Mouse (Mus musculus): Measurements from ENCODE around the gene Sectm1b. TPM values are rescaled to one million over a fixed set of nuclear protein-coding genes. Genes with fewer than 3 reads are reported as not detected.
"Not testable (repeated sequence)": the region's sequence is repeated elsewhere in the genome, so short reads cannot be mapped to it uniquely, and the experiment has no call there.

Gene Sectm1b
- polyA plus RNA-seq, 1 experiment from 2014 or later, result 1.5 TPM

DNA sequence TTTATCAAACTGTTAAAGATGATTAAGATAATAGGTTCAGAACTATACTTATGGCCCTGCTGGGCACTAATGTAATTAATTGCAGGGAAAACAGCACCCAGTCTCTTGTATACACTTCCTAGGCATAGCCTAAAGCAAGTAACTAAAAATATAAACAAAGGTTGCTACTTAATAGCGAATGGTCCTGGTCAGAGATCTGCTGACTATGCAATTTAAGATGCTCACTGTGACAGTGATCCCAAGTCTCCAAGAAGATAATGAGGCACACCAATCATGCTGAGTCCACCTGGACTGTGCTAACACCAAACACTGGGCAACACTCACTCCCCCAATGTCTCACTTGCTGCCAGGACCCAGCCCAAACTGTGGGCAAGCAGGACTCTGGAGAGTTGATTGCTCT is 13.5 kb downstream of the Sectm1b start:
- no peak overlapping the region for H3K4me2 ChIP-seq (ENCODE audit: low read length)

DNA sequence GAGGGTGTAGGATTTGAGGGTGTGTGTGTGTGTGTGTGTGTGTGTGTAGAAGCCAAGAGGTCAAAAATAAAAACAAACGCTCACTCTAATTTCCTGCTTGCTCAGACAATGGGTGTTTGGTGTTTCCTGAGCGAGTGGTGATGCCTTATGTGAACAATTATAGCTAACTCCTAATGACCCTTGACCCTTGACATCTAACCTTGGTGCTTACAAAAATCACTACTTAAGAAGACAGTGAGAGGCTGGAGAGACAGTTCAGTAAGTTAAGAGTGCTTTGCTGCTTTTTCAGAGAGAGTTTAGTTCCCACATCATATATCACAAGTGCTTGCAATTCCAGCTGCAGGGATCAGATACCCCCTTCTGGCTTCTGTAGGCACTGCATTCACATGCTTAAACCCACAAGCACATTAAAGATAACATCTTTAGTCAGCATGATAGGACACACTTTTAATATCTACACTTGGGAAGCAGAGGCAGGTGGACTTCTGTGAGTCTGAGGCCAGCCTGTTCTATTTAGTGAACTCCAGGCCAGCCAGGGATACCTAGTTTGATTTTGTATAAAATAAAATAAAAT is 15.5 kb downstream of the Sectm1b start:
- Histone ChIP-seq H3K9me3 (ENCODE audit: control insufficient read depth, low read length) (no peaks in the 10 kb centered on the region), H3K36me3 (ENCODE audit: control insufficient read depth, insufficient read depth, low read length) (no peaks in the 10 kb centered on the region), H3K9ac (ENCODE audit: low read length) (no peak overlapping the region), H3K4me2 (ENCODE audit: low read length) (no peak overlapping the region), H3K4me3 (ENCODE audit: low read depth, low read length) (no peak overlapping the region), H3K4me1 (replicated peaks; ENCODE audit: control insufficient read depth, insufficient read depth, low read length) (no peaks in the 10 kb centered on the region), H3K27ac (ENCODE audit: low read depth) (no peak overlapping the region), H3K27me3 (replicated peaks; ENCODE audit: control insufficient read depth, insufficient read depth, low read length) (no peaks in the 10 kb centered on the region)
- 68% methylated on average over 2 of the region's 2 CpGs for WGBS
- ATAC-seq (replicated peaks; ENCODE audit: low FRiP score, low TSS enrichment, low read depth) (no peak), DNase-seq (ENCODE audit: low spot score) (no peak)

More for the DNA sequence above, 13.5 kb downstream of the Sectm1b start:
- no peaks in the 10 kb centered on the region; the same call in 1 of the 2 replicates for H3K4me1 ChIP-seq (replicated peaks; ENCODE audit: control insufficient read depth, insufficient read depth, low read length)
- ATAC-seq (replicated peaks; ENCODE audit: low FRiP score, low TSS enrichment, low read depth) (no peak), DNase-seq (ENCODE audit: low spot score) (no peak)
- H3K4me3 ChIP-seq (ENCODE audit: low read depth, low read length), result no peak overlapping the region
- no peak overlapping the region for H3K9ac ChIP-seq (ENCODE audit: low read length)
- 40% methylated on average over 1 of the region's 1 CpGs for WGBS
- H3K27ac ChIP-seq (ENCODE audit: low read depth), result no peak overlapping the region
- no peaks in the 10 kb centered on the region for H3K9me3 ChIP-seq (ENCODE audit: control insufficient read depth, low read length)
- H3K36me3 ChIP-seq (ENCODE audit: control insufficient read depth, insufficient read depth, low read length), result no peaks in the 10 kb centered on the region
- H3K27me3 ChIP-seq (replicated peaks; ENCODE audit: control insufficient read depth, insufficient read depth, low read length), result no peaks in the 10 kb centered on the region

DNA sequence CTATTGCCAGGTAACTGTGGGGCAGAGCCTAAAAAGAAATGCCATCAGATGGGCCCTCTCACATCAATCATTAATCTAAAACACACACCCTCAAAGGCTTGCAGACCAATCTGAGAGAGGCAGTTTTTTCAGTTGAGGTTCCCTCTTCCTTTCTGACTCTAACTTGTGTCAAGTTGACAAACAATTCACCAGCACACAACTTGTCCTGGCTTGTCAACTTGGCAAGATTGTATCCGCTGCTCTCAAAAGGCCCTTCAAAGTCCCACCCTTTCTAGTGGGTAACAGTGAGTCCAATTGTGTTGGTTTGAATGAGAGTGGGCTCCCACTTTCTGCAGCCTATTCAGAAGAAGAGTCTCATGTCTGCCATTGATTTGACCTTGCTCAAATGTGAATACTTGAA is 18.1 kb downstream of the Sectm1b start:
- no peak overlapping the region for H3K4me2 ChIP-seq (ENCODE audit: low read length)
- no peaks in the 10 kb centered on the region for H3K4me1 ChIP-seq (replicated peaks; ENCODE audit: control insufficient read depth, insufficient read depth, low read length)
- no peaks in the 10 kb centered on the region for H3K36me3 ChIP-seq (ENCODE audit: control insufficient read depth, insufficient read depth, low read length)
- no peak overlapping the region for H3K9ac ChIP-seq (ENCODE audit: low read length)
- 69% methylated on average over 1 of the region's 1 CpGs for WGBS
- no peaks in the 10 kb centered on the region for H3K27me3 ChIP-seq (replicated peaks; ENCODE audit: control insufficient read depth, insufficient read depth, low read length)
- no peak overlapping the region for H3K4me3 ChIP-seq (ENCODE audit: low read depth, low read length)
- DNase-seq (ENCODE audit: low spot score) (no peak), ATAC-seq (replicated peaks; ENCODE audit: low FRiP score, low TSS enrichment, low read depth) (no peak)
- H3K27ac ChIP-seq (ENCODE audit: low read depth), result no peak overlapping the region
- no peaks in the 10 kb centered on the region for H3K9me3 ChIP-seq (ENCODE audit: control insufficient read depth, low read length)

DNA sequence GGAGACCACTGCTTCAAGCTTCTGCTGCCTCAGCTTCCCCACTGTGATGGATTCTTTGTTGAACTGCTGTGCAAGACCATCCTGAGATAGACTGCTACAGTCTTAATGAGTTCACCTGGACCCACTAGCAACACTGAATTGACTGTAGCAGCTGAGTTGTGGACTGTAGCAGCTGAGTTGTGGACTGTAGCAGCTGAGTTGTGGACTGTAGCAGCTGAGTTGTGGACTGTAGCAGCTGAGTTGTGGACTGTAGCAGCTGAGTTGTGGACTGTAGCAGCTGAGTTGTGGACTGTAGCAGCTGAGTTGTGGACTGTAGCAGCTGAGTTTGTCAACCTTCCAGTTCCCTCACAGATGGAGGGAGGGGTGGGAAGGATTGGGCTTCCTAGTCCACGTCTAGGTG is 20.3 kb downstream of the Sectm1b start:
- H3K4me3 ChIP-seq (ENCODE audit: low read depth, low read length); H3K27ac ChIP-seq (ENCODE audit: low read depth); H3K36me3 ChIP-seq (ENCODE audit: control insufficient read depth, insufficient read depth, low read length); H3K9ac ChIP-seq (ENCODE audit: low read length); H3K9me3 ChIP-seq (ENCODE audit: control insufficient read depth, low read length); H3K27me3 ChIP-seq (replicated peaks; ENCODE audit: control insufficient read depth, insufficient read depth, low read length); H3K4me2 ChIP-seq (ENCODE audit: low read length); H3K4me1 ChIP-seq (replicated peaks; ENCODE audit: control insufficient read depth, insufficient read depth, low read length); DNase-seq (ENCODE audit: low spot score); ATAC-seq (replicated peaks; ENCODE audit: low FRiP score, low TSS enrichment, low read depth): not testable (repeated sequence)
- WGBS, result 37% methylated on average over 1 of the region's 1 CpGs

DNA sequence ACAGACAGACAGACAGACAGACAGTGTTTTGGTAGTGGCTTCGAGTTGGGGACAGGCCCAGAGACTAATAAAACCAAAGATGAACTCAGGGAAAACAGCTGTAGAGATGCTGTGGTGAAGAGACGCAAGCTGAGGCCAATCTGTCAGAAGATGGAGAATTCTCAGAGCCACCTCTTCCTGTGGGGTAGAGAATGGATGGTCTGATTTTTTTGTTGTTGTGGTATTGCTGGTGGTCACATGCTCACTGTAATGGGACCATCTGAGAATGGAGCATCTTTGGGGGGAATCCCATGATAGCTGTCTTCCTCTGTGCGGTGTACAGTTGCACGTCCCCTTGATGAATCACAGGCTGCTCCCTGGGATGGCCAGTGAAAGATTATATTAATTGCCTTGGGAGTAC is 20.9 kb downstream of the Sectm1b start:
- H3K27ac ChIP-seq (ENCODE audit: low read depth), result no peak overlapping the region
- ATAC-seq (replicated peaks; ENCODE audit: low FRiP score, low TSS enrichment, low read depth) (no peak), DNase-seq (ENCODE audit: low spot score) (no peak)
- H3K9ac ChIP-seq (ENCODE audit: low read length), result no peak overlapping the region
- H3K4me1 ChIP-seq (replicated peaks; ENCODE audit: control insufficient read depth, insufficient read depth, low read length), result no peaks in the 10 kb centered on the region
- H3K4me3 ChIP-seq (ENCODE audit: low read depth, low read length), result no peak overlapping the region
- WGBS, result 61% methylated on average over 4 of the region's 4 CpGs
- no peak overlapping the region for H3K4me2 ChIP-seq (ENCODE audit: low read length)
- no peaks in the 10 kb centered on the region for H3K27me3 ChIP-seq (replicated peaks; ENCODE audit: control insufficient read depth, insufficient read depth, low read length)
- H3K9me3 ChIP-seq (ENCODE audit: control insufficient read depth, low read length), result no peaks in the 10 kb centered on the region
- no peaks in the 10 kb centered on the region for H3K36me3 ChIP-seq (ENCODE audit: control insufficient read depth, insufficient read depth, low read length)

DNA sequence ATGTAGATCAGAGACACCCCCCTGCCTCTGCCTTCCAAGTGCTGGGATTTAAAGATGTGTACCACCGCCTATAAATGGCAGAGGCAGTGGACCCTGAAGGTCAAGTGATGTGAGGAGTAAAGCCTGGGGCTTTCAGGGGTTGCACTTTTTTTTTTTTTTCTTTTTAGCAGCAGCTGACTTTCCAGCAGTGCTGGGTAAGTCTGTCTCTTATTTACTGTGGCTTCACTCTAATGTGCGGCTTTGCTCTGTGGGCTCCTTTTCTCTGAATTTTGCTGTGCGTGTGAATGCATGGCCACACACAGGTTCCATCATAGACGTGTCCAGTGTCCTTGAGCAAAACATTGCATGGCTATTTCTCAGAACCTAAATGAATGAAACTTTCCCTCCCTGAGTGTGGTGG is 21.7 kb downstream of the Sectm1b start:
- Histone ChIP-seq H3K4me2 (ENCODE audit: low read length) (no peak overlapping the region), H3K27me3 (replicated peaks; ENCODE audit: control insufficient read depth, insufficient read depth, low read length) (no peaks in the 10 kb centered on the region), H3K27ac (ENCODE audit: low read depth) (no peak overlapping the region), H3K4me1 (replicated peaks; ENCODE audit: control insufficient read depth, insufficient read depth, low read length) (no peaks in the 10 kb centered on the region), H3K9me3 (ENCODE audit: control insufficient read depth, low read length) (no peaks in the 10 kb centered on the region), H3K36me3 (ENCODE audit: control insufficient read depth, insufficient read depth, low read length) (no peaks in the 10 kb centered on the region), H3K9ac (ENCODE audit: low read length) (no peak overlapping the region), H3K4me3 (ENCODE audit: low read depth, low read length) (no peak overlapping the region)
- WGBS, result 69% methylated on average over 4 of the region's 4 CpGs
- no peak for ATAC-seq (replicated peaks; ENCODE audit: low FRiP score, low TSS enrichment, low read depth)
- no peak for DNase-seq (ENCODE audit: low spot score)

DNA sequence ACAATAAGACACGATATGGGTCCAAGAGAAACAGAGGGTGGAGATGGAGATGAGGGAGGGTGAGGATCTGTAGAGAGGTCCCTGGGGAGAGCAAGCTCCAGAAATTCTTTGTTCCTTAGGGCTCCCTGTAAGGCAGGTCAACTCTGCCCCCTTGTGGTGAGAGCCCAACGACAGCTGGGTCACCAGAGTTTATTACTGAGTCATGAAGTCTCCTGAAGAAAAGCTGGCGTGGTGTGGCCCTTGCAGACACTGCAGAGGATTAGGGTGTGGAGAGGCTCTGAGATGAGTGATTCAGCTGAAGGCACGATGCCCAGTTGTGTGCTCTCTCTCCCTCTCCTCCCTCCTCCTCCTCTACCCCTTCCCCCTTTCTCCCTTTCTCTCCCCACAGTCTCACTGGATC is 22.2 kb downstream of the Sectm1b start:
- Histone ChIP-seq H3K4me1 (replicated peaks; ENCODE audit: control insufficient read depth, insufficient read depth, low read length) (no peaks in the 10 kb centered on the region), H3K27me3 (replicated peaks; ENCODE audit: control insufficient read depth, insufficient read depth, low read length) (no peaks in the 10 kb centered on the region), H3K4me2 (ENCODE audit: low read length) (no peak overlapping the region), H3K4me3 (ENCODE audit: low read depth, low read length) (no peak overlapping the region), H3K9me3 (ENCODE audit: control insufficient read depth, low read length) (no peaks in the 10 kb centered on the region), H3K36me3 (ENCODE audit: control insufficient read depth, insufficient read depth, low read length) (no peaks in the 10 kb centered on the region), H3K9ac (ENCODE audit: low read length) (no peak overlapping the region), H3K27ac (ENCODE audit: low read depth) (no peak overlapping the region)
- peak; percentile 62; the same call in 1 of the 2 replicates for ATAC-seq (replicated peaks; ENCODE audit: low FRiP score, low TSS enrichment, low read depth)
- peak; percentile 93 for DNase-seq (ENCODE audit: low spot score)
- 4% methylated on average over 4 of the region's 4 CpGs for WGBS

DNA sequence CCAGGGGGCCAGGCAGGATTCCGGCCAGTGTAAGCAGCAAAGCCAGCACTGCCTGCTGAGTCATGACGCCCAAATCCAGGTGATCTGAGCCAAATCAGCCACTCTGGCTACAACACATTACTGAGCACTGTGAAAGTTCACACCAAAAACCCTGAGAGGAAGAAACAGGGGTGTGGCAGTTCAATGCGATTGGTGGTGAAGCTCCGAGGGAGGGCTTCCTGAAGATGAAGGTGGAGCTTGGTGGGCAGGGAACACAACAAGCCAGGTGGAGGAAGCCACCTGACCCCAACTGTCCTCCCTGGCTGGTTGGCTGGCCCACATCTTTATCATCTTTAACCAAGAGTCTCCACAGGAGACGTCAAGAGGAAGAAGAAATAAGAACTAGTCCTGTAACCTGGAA is 24.1 kb downstream of the Sectm1b start, which contains the start of gene Cd7:
Gene Cd7 (minus strand): TSS at position 117 of the 400 bp plus-strand sequence.
- no peak for ATAC-seq (replicated peaks; ENCODE audit: low FRiP score, low TSS enrichment, low read depth)
- no peak within 1 kb of the TSS for H3K9ac ChIP-seq (ENCODE audit: low read length)
- no peaks in the 10 kb centered on the region for H3K4me1 ChIP-seq (replicated peaks; ENCODE audit: control insufficient read depth, insufficient read depth, low read length)
- H3K4me3 ChIP-seq (ENCODE audit: low read depth, low read length), result no peak within 1 kb of the TSS
- no peak within 1 kb of the TSS for H3K4me2 ChIP-seq (ENCODE audit: low read length)
- H3K9me3 ChIP-seq (ENCODE audit: control insufficient read depth, low read length), result no peaks in the 10 kb centered on the region
- WGBS, result 57% methylated on average over 5 of the region's 5 CpGs
- H3K27ac ChIP-seq (ENCODE audit: low read depth), result no peak within 1 kb of the TSS
- DNase-seq (ENCODE audit: low spot score), result no peak
- no peaks in the 10 kb centered on the region for H3K36me3 ChIP-seq (ENCODE audit: control insufficient read depth, insufficient read depth, low read length)
- H3K27me3 ChIP-seq (replicated peaks; ENCODE audit: control insufficient read depth, insufficient read depth, low read length), result no peaks in the 10 kb centered on the region

All from intestine, embryonic 14.5 days (tissue).